Mouse (Mus musculus) embryonic fibroblast, embryonic 13.5 days (primary cell): Measurements from ENCODE around the gene Zfp146.

Experiments used
- CTCF ChIP-seq: IDR thresholded peaks from 2 replicates; pipeline ENCODE4 v1.5.1; 2011; ENCODE audit warnings: mild to moderate bottlenecking, control low read depth, low read length, moderate library complexity, borderline replicate concordance; ENCODE audit not compliant: insufficient read depth
- POLR2A ChIP-seq: IDR thresholded peaks from 2 replicates; pipeline ENCODE4 v1.6.1; 2011; ENCODE audit warnings: low read depth, mild to moderate bottlenecking, control low read depth, low read length, moderate library complexity

- TF ChIP-seq CTCF = peak; percentile 48; the same call in 1 of the 2 replicates
- TF ChIP-seq POLR2A = no peak
Measured at GRCm38 (mm10) chr7:30205383-30205782, 35.8 kb upstream of the Zfp146 start.
